Mouse (Mus musculus): ENCODE measurements at regions not wholly inside any gene's neighbourhood (a gene's known extent, or its start where the extent isn't known, plus 50 kb on each side); places are given as distances from the start of the nearest gene placed in this dataset.

GRCm38 (mm10) chr10:9203323-9203722 is 317.5 kb upstream of the Sash1 start:
- TF ChIP-seq USF2 (conservative IDR thresholded peaks at IDR 0.05; ENCODE audit: low read depth, low read length), result no peak
- no peak for TF ChIP-seq RAD21 (IDR thresholded peaks at IDR 0.05; ENCODE audit: low read depth, low read length)
- TF ChIP-seq CTCF (conservative IDR thresholded peaks at IDR 0.05 in 1 of 2, IDR thresholded peaks at IDR 0.05 in 1 of 2; ENCODE audit: low read depth in 2 of 2, low read length in 2 of 2), result no peak
- no peak for TF ChIP-seq MAX (IDR thresholded peaks at IDR 0.05; ENCODE audit: low read length)
- TF ChIP-seq CHD2 (IDR thresholded peaks at IDR 0.05; ENCODE audit: low read length), result no peak
- TF ChIP-seq POLR2A (IDR thresholded peaks at IDR 0.05; ENCODE audit: low read depth, low read length), result no peak
- no peak for TF ChIP-seq POLR2AphosphoS2 (IDR thresholded peaks at IDR 0.05; ENCODE audit: low read depth, low read length)
- no peak for TF ChIP-seq MEF2A (IDR thresholded peaks at IDR 0.05; ENCODE audit: borderline replicate concordance, low read depth, low read length)
- no peak for TF ChIP-seq TBP (conservative IDR thresholded peaks at IDR 0.05; ENCODE audit: low read depth, low read length)
- TF ChIP-seq USF1 (IDR thresholded peaks at IDR 0.05; ENCODE audit: low read depth, low read length), result no peak
- no peak for TF ChIP-seq UBTF (IDR thresholded peaks at IDR 0.05; ENCODE audit: low read depth, low read length)
- TF ChIP-seq EP300 (IDR thresholded peaks at IDR 0.05; ENCODE audit: low read length), result no peak

Measured in CH12.LX (cell line).